Mouse (Mus musculus): ENCODE results near the gene St3gal5.

- TF ChIP-seq CTCF (conservative IDR thresholded peaks at IDR 0.05 in 1 of 2, IDR thresholded peaks at IDR 0.05 in 1 of 2; ENCODE audit: low read depth in 2 of 2, low read length in 2 of 2) (no peak; a peak in 1 of 4 replicates), ZKSCAN1 (IDR thresholded peaks at IDR 0.05; ENCODE audit: borderline replicate concordance, low read depth, low read length) (no peak), GABPA (IDR thresholded peaks at IDR 0.05; ENCODE audit: insufficient replicate concordance, low read depth, low read length) (no peak)
Measured at GRCm38 (mm10) chr6:72097181-72097995, at the start of gene St3gal5.
